Mouse (Mus musculus) heart, adult 2 months (tissue): ENCODE results near the gene Bend5. TPM values are rescaled to one million over a fixed set of nuclear protein-coding genes. Genes with fewer than 3 reads are reported as not detected.

Experiments
- DNase-seq, 2 experiments: peaks; one replicate each; pipeline ENCODE4 v3.0.0; 2021
- H3K27ac ChIP-seq: fragments of 200-600 bp; 2 replicates; pipeline ENCODE4 v1.8.1; 2022
- H3K27me3 ChIP-seq: fragments of 200-500 bp; 2 replicates; pipeline ENCODE4 v1.6.1; 2012; ENCODE audit warnings: mild to moderate bottlenecking, low read length, inconsistent platforms, mixed read lengths; ENCODE audit not compliant: control insufficient read depth, insufficient read depth
- H3K36me3 ChIP-seq: fragments of 200-500 bp; 2 replicates; pipeline ENCODE4 v1.6.1; 2012; ENCODE audit warnings: low read length, inconsistent platforms; ENCODE audit not compliant: control insufficient read depth, insufficient read depth
- H3K4me1 ChIP-seq: fragments of 200-500 bp; 2 replicates; pipeline ENCODE4 v1.6.1; 2011; ENCODE audit warnings: low read length; ENCODE audit not compliant: control insufficient read depth, insufficient read depth
- H3K4me3 ChIP-seq: fragments of 200-600 bp; 2 replicates; pipeline ENCODE4 v1.8.1; 2022
- H3K79me2 ChIP-seq: fragments of 200-500 bp; replicated peaks from 2 replicates; pipeline ENCODE4 v1.6.1; 2012; ENCODE audit warnings: mild to moderate bottlenecking, inconsistent platforms, low read length, moderate library complexity, mixed read lengths; ENCODE audit not compliant: control insufficient read depth, insufficient read depth
- H3K9ac ChIP-seq: fragments of 200-500 bp; 2 replicates; pipeline ENCODE4 v1.6.1; 2012; ENCODE audit warnings: low read depth, mild to moderate bottlenecking, control low read depth, inconsistent platforms, low read length, mixed read lengths
- CTCF ChIP-seq: fragments of 200-600 bp; IDR thresholded peaks from 2 replicates; pipeline ENCODE4 v1.8.1; 2022; ENCODE audit warnings: antibody characterized with exemption, mild to moderate bottlenecking, moderate library complexity
- EP300 ChIP-seq: fragments of 200-500 bp; IDR thresholded peaks from 2 replicates; pipeline ENCODE4 v1.6.1; 2011; ENCODE audit warnings: low read depth, low read length, control low read depth; ENCODE audit not compliant: insufficient read depth
- POLR2A ChIP-seq: fragments of 200-500 bp; IDR thresholded peaks from 2 replicates; pipeline ENCODE4 v1.6.1; 2011; ENCODE audit warnings: mild to moderate bottlenecking, low read depth, low read length, control low read depth; ENCODE audit not compliant: insufficient read depth
- WGBS: fragments of 180-500 bp; shearing (Covaris S2); methylation state at CpG from one replicate; pipeline ENCODE4 v1.1.7; 2018; 5-methylcytosine and 5-hydroxymethylcytosine counted together
- intact Hi-C: fragments of 180-260 bp; cut with DNase I; formaldehyde crosslinking; loops from one replicate; pipeline ENCODE4 v1.15.1; 2025
- polyA plus RNA-seq: library from polyadenylated mRNA; depleted of rRNA; stranded (reverse); fragments of >200 nt; gene quantifications from 2 replicates; pipeline ENCODE4 v1.2.3, GENCODE M21; 2012
- total RNA-seq, 2 experiments: library from RNA; stranded (reverse); gene quantifications; 2 replicates each; pipeline ENCODE4 v1.2.3; 2021

Bend5 gene
- total and polyA plus RNA-seq, 3 experiments: 3.8 to 8.1 (median 5.4) TPM

- Histone ChIP-seq H3K27me3 (no peaks in the 10 kb centered on the region), H3K9ac (no peak overlapping the region), H3K27ac (no peak overlapping the region), H3K79me2 (no peaks in the 10 kb centered on the region), H3K4me3 (no peak overlapping the region), H3K36me3 (no peaks in the 10 kb centered on the region), H3K4me1 (peaks cover 3% of the 10 kb centered on the region; the same call in 1 of the 2 replicates)
- 72% methylated on average over 10 of the region's 10 CpGs for WGBS
- no peak for DNase-seq
- TF ChIP-seq CTCF: no peak
- TF ChIP-seq POLR2A: no peak
- TF ChIP-seq EP300: no peak
- intact Hi-C loops: no loop called here
Measured at GRCm38 (mm10) chr4:111443906-111444615, 29.3 kb downstream of the Bend5 start.

GRCm38 (mm10) chr4:111444616-111445160 lies 29.9 kb downstream of the Bend5 start:
- intact Hi-C loops: no loop called here
- TF ChIP-seq POLR2A: no peak
- no peak for TF ChIP-seq EP300
- TF ChIP-seq CTCF: no peak
- Histone ChIP-seq H3K4me3 (no peak overlapping the region), H3K79me2 (no peaks in the 10 kb centered on the region), H3K9ac (no peak overlapping the region), H3K27me3 (no peaks in the 10 kb centered on the region), H3K4me1 (peaks cover 3% of the 10 kb centered on the region; the same call in 1 of the 2 replicates), H3K27ac (no peak overlapping the region), H3K36me3 (no peaks in the 10 kb centered on the region)
- no peak for DNase-seq
- WGBS: 63% methylated on average over 1 of the region's 1 CpGs

GRCm38 (mm10) chr4:111447918-111448317 lies 33.1 kb downstream of the Bend5 start:
- Histone ChIP-seq H3K4me3 (no peak overlapping the region), H3K36me3 (no peaks in the 10 kb centered on the region), H3K27ac (no peak overlapping the region), H3K9ac (no peak overlapping the region), H3K27me3 (no peaks in the 10 kb centered on the region), H3K79me2 (no peaks in the 10 kb centered on the region), H3K4me1 (peaks cover 6% of the 10 kb centered on the region)
- TF ChIP-seq CTCF (no peak), EP300 (no peak), POLR2A (no peak)
- DNase-seq: no peak
- intact Hi-C loops: no loop called here
- WGBS: 84% methylated on average over 3 of the region's 3 CpGs

- intact Hi-C loops: no loop called here
- 96% methylated on average over 4 of the region's 4 CpGs for WGBS
- H3K9ac ChIP-seq: no peak overlapping the region
- no peaks in the 10 kb centered on the region for H3K79me2 ChIP-seq
- no peak for DNase-seq
- no peaks in the 10 kb centered on the region for H3K27me3 ChIP-seq
- no peak for TF ChIP-seq POLR2A
- TF ChIP-seq CTCF: no peak
- TF ChIP-seq EP300: no peak
- H3K27ac ChIP-seq: no peak overlapping the region
- H3K36me3 ChIP-seq: no peaks in the 10 kb centered on the region
- H3K4me3 ChIP-seq: no peak overlapping the region
- H3K4me1 ChIP-seq: peaks cover 6% of the 10 kb centered on the region
Measured at GRCm38 (mm10) chr4:111448586-111448985, 33.8 kb downstream of the Bend5 start.

DNA sequence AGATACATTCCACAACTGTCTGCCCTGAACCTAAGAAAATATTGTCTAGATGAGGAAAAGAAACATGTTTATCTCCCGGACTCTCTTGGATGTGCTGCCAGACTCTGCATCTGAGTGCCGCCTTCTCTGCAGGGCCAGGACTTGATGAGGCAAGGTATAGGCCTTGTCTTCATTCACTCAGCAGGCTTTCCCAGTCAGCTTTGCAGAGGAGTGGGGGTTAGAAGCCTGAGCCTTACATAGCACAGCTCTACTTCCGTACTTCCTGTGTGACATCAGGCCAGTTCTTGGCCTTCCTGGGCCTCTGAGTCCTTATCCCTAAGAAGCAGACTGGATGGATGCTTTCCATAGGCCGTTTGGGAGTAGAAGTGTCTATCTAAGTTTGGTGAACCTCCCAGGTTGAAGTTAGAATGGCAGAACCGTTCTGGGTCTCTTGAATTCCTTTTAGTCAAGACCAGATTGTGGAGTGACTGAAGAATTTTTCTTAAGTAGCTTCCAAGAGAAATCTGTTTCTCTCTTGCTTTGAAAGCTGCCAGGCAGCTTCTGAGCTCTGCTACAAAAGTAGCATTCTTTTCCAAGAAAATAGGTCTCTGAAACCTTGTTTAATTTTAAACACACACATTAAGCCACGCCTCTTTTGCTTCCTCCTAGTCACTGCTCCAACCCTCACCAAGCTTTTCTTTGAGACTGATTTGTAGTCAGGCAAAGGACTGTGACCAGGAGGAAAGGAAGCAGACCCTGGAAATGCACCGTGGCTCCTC lies 34.8 kb downstream of the Bend5 start:
- no peaks in the 10 kb centered on the region for H3K36me3 ChIP-seq
- WGBS: 58% methylated on average over 7 of the region's 7 CpGs
- no peaks in the 10 kb centered on the region for H3K27me3 ChIP-seq
- H3K27ac ChIP-seq: no peak overlapping the region
- no peak overlapping the region for H3K9ac ChIP-seq
- no peaks in the 10 kb centered on the region for H3K79me2 ChIP-seq
- H3K4me3 ChIP-seq: no peak overlapping the region
- TF ChIP-seq CTCF (no peak), EP300 (no peak), POLR2A (no peak)
- peaks cover 6% of the 10 kb centered on the region for H3K4me1 ChIP-seq
- no peak for DNase-seq
- intact Hi-C loops: no loop called here
